Mouse (Mus musculus): ENCODE measurements around the gene B4gat1. TPM values are rescaled to one million over a fixed set of nuclear protein-coding genes. Genes with fewer than 3 reads are reported as not detected.

The B4gat1 gene
- polyA plus RNA-seq, 1 experiment: 25.1 TPM

- under 1% methylated on average over 62 of the region's 62 CpGs for WGBS
- DNase-seq: peak; percentile 85
- H3K27me3 ChIP-seq (ENCODE audit: control insufficient read depth, insufficient read depth, low read length): no peaks in the 10 kb centered on the region
- peak within 1 kb of the TSS; percentile 14 for H3K27ac ChIP-seq (ENCODE audit: control insufficient read depth, insufficient read depth, low read length)
- TF ChIP-seq POLR2A (IDR thresholded peaks at IDR 0.05; ENCODE audit: control insufficient read depth, extremely low read depth, insufficient read depth, low read length, poor library complexity) (peak; percentile 43; the same call in 1 of the 2 replicates), CTCF (IDR thresholded peaks at IDR 0.05; ENCODE audit: borderline replicate concordance, control insufficient read depth, extremely low read depth, insufficient read depth, low read length, poor library complexity) (0 out of 2 replicates have a peak, but pooled peaks have one; percentile 38)
- peaks cover 9% of the 10 kb centered on the region for H3K4me1 ChIP-seq (replicated peaks; ENCODE audit: control insufficient read depth, insufficient read depth, low read length)
- H3K4me3 ChIP-seq (ENCODE audit: control insufficient read depth, insufficient read depth, low read length): peak within 1 kb of the TSS; percentile 53
- H3K36me3 ChIP-seq (ENCODE audit: control insufficient read depth, insufficient read depth, low read length): no peaks in the 10 kb centered on the region
Observed at GRCm38 (mm10) chr19:5023621-5024479, 14.8 kb upstream of the B4gat1 start, which contains the start of gene Slc29a2. Gene Slc29a2, plus strand, starts transcription at chr19:5023860.

GRCm38 (mm10) chr19:5026111-5026510 is 12.5 kb upstream of the B4gat1 start:
- TF ChIP-seq CTCF (IDR thresholded peaks at IDR 0.05; ENCODE audit: borderline replicate concordance, control insufficient read depth, extremely low read depth, insufficient read depth, low read length, poor library complexity): no peak
- TF ChIP-seq POLR2A (IDR thresholded peaks at IDR 0.05; ENCODE audit: control insufficient read depth, extremely low read depth, insufficient read depth, low read length, poor library complexity): no peak
- no peak for DNase-seq
- H3K36me3 ChIP-seq (ENCODE audit: control insufficient read depth, insufficient read depth, low read length): no peaks in the 10 kb centered on the region
- WGBS: 96% methylated on average over 8 of the region's 8 CpGs
- no peak overlapping the region for H3K4me3 ChIP-seq (ENCODE audit: control insufficient read depth, insufficient read depth, low read length)
- no peaks in the 10 kb centered on the region for H3K27me3 ChIP-seq (ENCODE audit: control insufficient read depth, insufficient read depth, low read length)
- peaks cover 9% of the 10 kb centered on the region for H3K4me1 ChIP-seq (replicated peaks; ENCODE audit: control insufficient read depth, insufficient read depth, low read length)
- H3K27ac ChIP-seq (ENCODE audit: control insufficient read depth, insufficient read depth, low read length): no peak overlapping the region

GRCm38 (mm10) chr19:5032686-5033085 is 5.9 kb upstream of the B4gat1 start:
- Histone ChIP-seq H3K27me3 (ENCODE audit: control insufficient read depth, insufficient read depth, low read length) (no peaks in the 10 kb centered on the region), H3K27ac (ENCODE audit: control insufficient read depth, insufficient read depth, low read length) (no peak overlapping the region), H3K4me1 (replicated peaks; ENCODE audit: control insufficient read depth, insufficient read depth, low read length) (0 out of 2 replicates have a peak, but pooled peaks cover under 1% of the 10 kb centered on the region), H3K36me3 (ENCODE audit: control insufficient read depth, insufficient read depth, low read length) (no peaks in the 10 kb centered on the region), H3K4me3 (ENCODE audit: control insufficient read depth, insufficient read depth, low read length) (no peak overlapping the region)
- no peak for TF ChIP-seq CTCF (IDR thresholded peaks at IDR 0.05; ENCODE audit: borderline replicate concordance, control insufficient read depth, extremely low read depth, insufficient read depth, low read length, poor library complexity)
- TF ChIP-seq POLR2A (IDR thresholded peaks at IDR 0.05; ENCODE audit: control insufficient read depth, extremely low read depth, insufficient read depth, low read length, poor library complexity): no peak
- 90% methylated on average over 3 of the region's 3 CpGs for WGBS
- no peak for DNase-seq

GRCm38 (mm10) chr19:5036577-5036976 is 2.0 kb upstream of the B4gat1 start:
- DNase-seq: no peak
- WGBS: 89% methylated on average over 4 of the region's 4 CpGs
- Histone ChIP-seq H3K4me1 (replicated peaks; ENCODE audit: control insufficient read depth, insufficient read depth, low read length) (peaks cover 19% of the 10 kb centered on the region), H3K36me3 (ENCODE audit: control insufficient read depth, insufficient read depth, low read length) (no peaks in the 10 kb centered on the region), H3K27me3 (ENCODE audit: control insufficient read depth, insufficient read depth, low read length) (no peaks in the 10 kb centered on the region), H3K4me3 (ENCODE audit: control insufficient read depth, insufficient read depth, low read length) (no peak overlapping the region), H3K27ac (ENCODE audit: control insufficient read depth, insufficient read depth, low read length) (no peak overlapping the region)
- TF ChIP-seq CTCF (IDR thresholded peaks at IDR 0.05; ENCODE audit: borderline replicate concordance, control insufficient read depth, extremely low read depth, insufficient read depth, low read length, poor library complexity) (no peak), POLR2A (IDR thresholded peaks at IDR 0.05; ENCODE audit: control insufficient read depth, extremely low read depth, insufficient read depth, low read length, poor library complexity) (no peak)

GRCm38 (mm10) chr19:5037678-5038571 is 701 bp upstream of the B4gat1 start:
- H3K4me1 ChIP-seq (replicated peaks; ENCODE audit: control insufficient read depth, insufficient read depth, low read length): peaks cover 24% of the 10 kb centered on the region
- no peak for TF ChIP-seq POLR2A (IDR thresholded peaks at IDR 0.05; ENCODE audit: control insufficient read depth, extremely low read depth, insufficient read depth, low read length, poor library complexity)
- no peak for TF ChIP-seq CTCF (IDR thresholded peaks at IDR 0.05; ENCODE audit: borderline replicate concordance, control insufficient read depth, extremely low read depth, insufficient read depth, low read length, poor library complexity)
- no peak overlapping the region for H3K27ac ChIP-seq (ENCODE audit: control insufficient read depth, insufficient read depth, low read length)

More at GRCm38 (mm10) chr19:5037678-5038571, 701 bp upstream of the B4gat1 start:
- DNase-seq: peak; percentile 45
- Histone ChIP-seq H3K27me3 (ENCODE audit: control insufficient read depth, insufficient read depth, low read length) (no peaks in the 10 kb centered on the region), H3K4me3 (ENCODE audit: control insufficient read depth, insufficient read depth, low read length) (peak overlapping the region; percentile 60), H3K36me3 (ENCODE audit: control insufficient read depth, insufficient read depth, low read length) (no peaks in the 10 kb centered on the region)
- WGBS: 11% methylated on average over 32 of the region's 32 CpGs

All from thymus, adult 2 months (tissue).